Mouse (Mus musculus) G1E (cell line): ENCODE data around the gene Lrmda. TPM values are rescaled to one million over a fixed set of nuclear protein-coding genes. Genes with fewer than 3 reads are reported as not detected.

ENCODE experiments used
- ATAC-seq: 2 replicates; pipeline ENCODE4 v1.8.0; 2016; ENCODE audit warnings: mild to moderate bottlenecking; ENCODE audit not compliant: insufficient number of reproducible peaks, poor library complexity, low FRiP score, severe bottlenecking; ENCODE audit errors: extremely low read depth
- DNase-seq: peaks from one replicate; pipeline ENCODE4 v3.0.0; 2012; ENCODE audit warnings: low spot score
- H3K27me3 ChIP-seq: 2 replicates; pipeline ENCODE4 v1.6.1; 2012; ENCODE audit warnings: mild to moderate bottlenecking, low read length, inconsistent platforms; ENCODE audit not compliant: insufficient read depth
- H3K36me3 ChIP-seq: replicated peaks from 2 replicates; pipeline ENCODE3; 2012; ENCODE audit warnings: mild to moderate bottlenecking, inconsistent platforms
- H3K4me1 ChIP-seq: 2 replicates; pipeline ENCODE4 v1.6.1; 2012; ENCODE audit warnings: low read depth, low read length, inconsistent platforms, mixed read lengths; ENCODE audit not compliant: insufficient read depth
- H3K4me3 ChIP-seq: 2 replicates; pipeline ENCODE4 v1.5.1; 2012; ENCODE audit warnings: low read depth, mild to moderate bottlenecking, inconsistent platforms, low read length, moderate library complexity, mixed read lengths
- H3K9me3 ChIP-seq: replicated peaks from 2 replicates; pipeline ENCODE4 v1.6.1; 2012; ENCODE audit warnings: inconsistent platforms
- CTCF ChIP-seq: IDR thresholded peaks from 2 replicates; pipeline ENCODE4 v1.5.1; 2012; ENCODE audit warnings: low read depth, low read length, inconsistent platforms, mixed read lengths
- GATA1 ChIP-seq: IDR thresholded peaks from 2 replicates; pipeline ENCODE4 v1.6.1; 2012; ENCODE audit warnings: borderline replicate concordance, low read length, inconsistent platforms, mixed read lengths
- GATA2 ChIP-seq: IDR thresholded peaks from 2 replicates; pipeline ENCODE4 v1.6.1; 2012; ENCODE audit warnings: low read depth, low read length, inconsistent platforms, borderline replicate concordance
- POLR2AphosphoS5 ChIP-seq: IDR thresholded peaks from 2 replicates; pipeline ENCODE4 v1.6.1; 2012; ENCODE audit warnings: low read depth, low read length, inconsistent platforms; ENCODE audit not compliant: insufficient replicate concordance
- TAL1 ChIP-seq: conservative IDR thresholded peaks from 2 replicates; pipeline ENCODE4 v1.6.1; 2012; ENCODE audit warnings: low read depth, low read length, inconsistent platforms, mixed read lengths
- polyA plus RNA-seq: library from polyadenylated mRNA; stranded (reverse); fragments of >175 nt; gene quantifications from 2 replicates; pipeline ENCODE4 v1.2.3, GENCODE M21; 2012
- total RNA-seq, 2 experiments: library from RNA; stranded (forward) in 1 of 2; stranded (reverse) in 1 of 2; fragments of 200-1000 nt in 1 of 2; fragments of >200 nt in 1 of 2; fragmentation: Nextera tagmentation in 1 of 2; gene quantifications; 2 replicates each; pipeline ENCODE4 v1.2.3; 2014 to 2017

Lrmda gene
- total and polyA plus RNA-seq, 3 experiments: not detected

DNA sequence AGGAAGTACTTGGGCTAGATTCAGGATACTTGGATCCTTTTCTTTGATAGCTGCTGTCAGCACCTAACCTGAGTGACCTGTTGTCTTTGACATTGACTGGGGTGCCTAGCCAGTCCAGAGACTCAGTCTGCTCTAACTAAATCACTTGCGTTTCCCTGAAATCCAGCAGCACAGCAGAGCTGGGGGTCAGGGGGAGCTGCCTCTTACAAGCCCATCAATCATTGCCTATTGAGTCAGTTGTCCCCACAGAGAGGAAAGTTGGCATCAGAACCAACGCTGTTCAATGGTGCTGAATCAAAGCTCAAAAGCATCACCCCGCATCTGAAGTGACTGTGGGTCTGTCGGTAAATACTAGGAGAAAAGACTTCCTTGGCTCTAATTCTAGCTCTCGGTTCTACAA lies 725.2 kb downstream of the Lrmda start:
- DNase-seq: no peak
- H3K9me3 ChIP-seq: no peaks in the 10 kb centered on the region
- H3K27me3 ChIP-seq: no peaks in the 10 kb centered on the region
- no peaks in the 10 kb centered on the region for H3K36me3 ChIP-seq
- TF ChIP-seq POLR2AphosphoS5 (no peak), GATA1 (no peak), TAL1 (no peak), GATA2 (no peak), CTCF (no peak)
- ATAC-seq: no peak
- H3K4me3 ChIP-seq: no peak overlapping the region
- H3K4me1 ChIP-seq: no peaks in the 10 kb centered on the region

DNA sequence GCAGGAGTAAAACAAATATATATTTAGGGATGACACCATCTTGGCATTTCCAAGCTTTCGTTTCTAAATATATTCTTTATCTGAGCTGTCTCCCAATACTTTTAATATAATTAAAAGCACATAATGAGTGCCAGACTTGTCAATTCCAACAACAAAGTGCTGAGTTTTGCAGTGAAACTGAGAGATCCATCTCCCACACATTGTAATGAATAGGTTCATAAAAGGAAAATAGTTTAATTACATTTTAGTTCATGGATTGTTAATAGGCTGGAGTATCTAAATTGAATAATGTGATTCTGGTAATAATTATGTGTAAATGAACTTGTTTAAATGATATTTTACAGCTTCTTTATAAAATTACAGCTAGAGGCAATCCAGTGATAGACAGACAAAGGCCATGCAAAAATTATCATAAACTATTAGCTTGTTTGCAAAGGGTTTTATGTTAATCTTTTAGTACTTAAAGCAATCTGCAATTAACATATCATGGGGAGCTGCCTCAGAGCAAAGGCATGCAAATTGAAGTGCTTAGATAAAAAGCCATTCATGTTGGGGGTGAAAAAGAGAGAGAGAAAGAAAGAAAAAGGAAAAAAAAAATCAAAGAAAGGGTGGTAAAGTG lies 725.9 kb downstream of the Lrmda start:
- Histone ChIP-seq H3K4me1 (no peaks in the 10 kb centered on the region), H3K4me3 (no peak overlapping the region), H3K36me3 (no peaks in the 10 kb centered on the region), H3K9me3 (no peaks in the 10 kb centered on the region), H3K27me3 (no peaks in the 10 kb centered on the region)
- TF ChIP-seq GATA1 (no peak), CTCF (no peak), POLR2AphosphoS5 (no peak), GATA2 (no peak), TAL1 (no peak)
- ATAC-seq: no peak
- DNase-seq: no peak

DNA sequence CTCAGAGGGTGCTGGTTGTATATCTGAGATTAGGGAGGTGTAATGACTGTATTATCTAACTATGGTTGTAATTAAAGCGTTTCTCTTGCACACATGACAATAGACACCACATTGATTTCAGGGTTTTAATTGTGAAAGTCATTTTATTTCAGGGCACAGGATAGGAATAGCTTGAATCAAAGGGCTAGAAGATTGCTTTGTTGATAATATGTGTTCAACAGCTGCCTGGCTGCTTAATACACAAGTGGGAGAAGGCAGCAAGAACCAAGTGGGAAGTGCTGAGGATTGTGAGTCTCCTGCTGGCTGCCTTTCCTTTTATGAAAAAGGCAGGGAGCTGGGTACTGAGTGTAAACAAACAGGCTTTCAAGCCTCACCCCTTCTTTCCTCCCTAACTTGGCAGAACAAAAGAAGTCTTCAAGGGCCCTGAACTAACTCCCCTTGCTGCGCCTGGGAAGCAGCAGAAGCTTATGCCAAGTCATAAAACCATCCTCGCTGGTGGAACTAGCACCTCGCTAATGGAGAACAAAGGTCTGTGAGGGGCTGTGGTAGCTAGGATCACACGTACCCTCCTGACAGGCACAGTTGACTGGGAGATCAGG lies 726.5 kb downstream of the Lrmda start:
- Histone ChIP-seq H3K4me3 (no peak overlapping the region), H3K36me3 (no peaks in the 10 kb centered on the region), H3K4me1 (no peaks in the 10 kb centered on the region), H3K27me3 (no peaks in the 10 kb centered on the region), H3K9me3 (no peaks in the 10 kb centered on the region)
- ATAC-seq (no peak), DNase-seq (no peak)
- no peak for TF ChIP-seq TAL1
- no peak for TF ChIP-seq GATA2
- no peak for TF ChIP-seq CTCF
- TF ChIP-seq GATA1: no peak
- TF ChIP-seq POLR2AphosphoS5: no peak

DNA sequence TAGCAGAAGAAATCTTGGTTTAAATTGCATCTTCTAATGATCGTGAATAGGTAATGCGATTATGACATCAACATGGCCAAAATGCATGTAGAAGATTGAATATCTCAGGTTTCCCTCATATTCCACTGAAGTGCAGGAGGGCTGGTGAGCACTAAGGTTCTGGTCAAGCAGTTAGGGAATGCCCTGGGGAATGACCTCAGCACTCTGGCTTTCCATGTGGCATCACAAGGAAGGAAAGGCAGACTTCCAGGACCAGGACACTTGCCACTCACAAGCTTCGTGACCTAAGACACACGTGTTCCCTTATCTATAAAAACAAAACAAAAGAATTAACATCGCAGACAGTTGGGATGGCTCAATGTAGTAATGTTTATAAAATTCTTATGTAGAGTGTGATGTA lies 728.3 kb downstream of the Lrmda start:
- TF ChIP-seq GATA1 (no peak), GATA2 (no peak), TAL1 (no peak), POLR2AphosphoS5 (no peak), CTCF (no peak)
- H3K27me3 ChIP-seq: no peaks in the 10 kb centered on the region
- no peak overlapping the region for H3K4me3 ChIP-seq
- ATAC-seq (no peak), DNase-seq (no peak)
- no peaks in the 10 kb centered on the region for H3K36me3 ChIP-seq
- no peaks in the 10 kb centered on the region; the same call in 1 of the 2 replicates for H3K9me3 ChIP-seq
- no peaks in the 10 kb centered on the region for H3K4me1 ChIP-seq

DNA sequence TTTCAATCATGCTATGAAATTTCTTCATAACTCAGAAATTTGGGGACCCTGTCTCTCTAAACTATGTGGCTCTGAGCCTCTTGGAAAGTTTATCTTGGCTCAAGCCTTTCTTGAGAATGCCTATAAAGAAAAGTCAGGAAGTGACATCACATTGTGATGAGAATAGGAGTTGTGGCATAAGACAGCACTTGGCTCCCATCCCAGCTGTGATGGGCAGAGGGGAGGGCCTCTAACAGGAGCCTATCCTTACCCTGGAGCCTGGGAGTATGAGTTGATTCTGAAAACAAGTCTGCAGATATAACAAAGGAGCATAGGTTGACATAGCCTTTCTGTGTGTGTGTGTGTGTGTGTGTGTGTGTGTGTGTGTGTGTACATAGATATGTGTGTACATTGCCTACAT lies 730.9 kb downstream of the Lrmda start:
- ATAC-seq (no peak), DNase-seq (no peak)
- no peaks in the 10 kb centered on the region for H3K27me3 ChIP-seq
- H3K9me3 ChIP-seq: no peaks in the 10 kb centered on the region; the same call in 1 of the 2 replicates
- no peaks in the 10 kb centered on the region for H3K4me1 ChIP-seq
- no peaks in the 10 kb centered on the region for H3K36me3 ChIP-seq
- no peak overlapping the region for H3K4me3 ChIP-seq
- TF ChIP-seq GATA2 (no peak), CTCF (no peak), GATA1 (no peak), TAL1 (no peak), POLR2AphosphoS5 (no peak)

DNA sequence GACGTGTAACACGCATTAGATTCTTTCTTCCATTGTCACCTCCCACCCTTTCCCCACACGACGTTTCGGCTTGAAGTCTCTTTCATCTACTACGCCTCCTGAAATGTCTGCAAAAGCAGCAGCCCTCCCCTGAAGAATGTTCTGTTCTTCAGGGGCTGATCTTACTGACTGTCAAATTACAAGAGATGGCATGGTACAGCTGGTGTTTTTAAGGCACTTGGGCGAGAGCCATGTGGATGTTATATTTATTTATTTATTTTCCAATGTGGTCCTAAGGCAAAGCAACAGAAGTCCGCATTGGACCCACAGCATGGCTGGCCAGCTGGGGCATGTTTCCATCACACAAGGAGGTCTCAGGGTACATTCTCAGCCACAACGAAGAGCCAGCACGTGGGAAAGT lies 731.8 kb downstream of the Lrmda start:
- H3K4me3 ChIP-seq: no peak overlapping the region
- no peaks in the 10 kb centered on the region for H3K36me3 ChIP-seq
- TF ChIP-seq GATA1: no peak
- TF ChIP-seq CTCF: no peak
- TF ChIP-seq POLR2AphosphoS5: no peak
- no peak for TF ChIP-seq GATA2
- TF ChIP-seq TAL1: no peak
- H3K9me3 ChIP-seq: peaks cover 2% of the 10 kb centered on the region; the same call in 1 of the 2 replicates
- no peaks in the 10 kb centered on the region for H3K4me1 ChIP-seq
- no peak for ATAC-seq
- DNase-seq: no peak
- no peaks in the 10 kb centered on the region for H3K27me3 ChIP-seq

DNA sequence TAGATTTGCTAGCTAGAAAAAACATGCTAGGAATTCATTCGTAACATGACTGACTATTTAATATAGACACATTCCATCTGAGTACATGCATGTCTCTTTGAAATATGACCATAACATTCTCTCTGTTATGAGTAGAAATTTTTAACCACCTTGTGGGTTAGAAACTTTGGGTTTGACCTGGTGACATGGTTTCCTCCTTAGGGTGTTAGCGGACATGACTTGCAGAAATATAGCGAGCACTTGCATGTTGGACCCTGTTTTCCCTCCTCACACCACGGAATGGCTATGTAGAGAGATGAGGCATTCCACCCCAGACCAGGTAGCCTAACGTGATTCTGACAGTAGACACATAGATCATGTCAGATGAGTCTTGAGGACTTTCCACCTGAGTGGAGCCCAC lies 735.1 kb downstream of the Lrmda start:
- TF ChIP-seq CTCF (no peak), TAL1 (no peak), GATA1 (no peak), POLR2AphosphoS5 (no peak), GATA2 (no peak)
- no peak for ATAC-seq
- DNase-seq: no peak
- H3K36me3 ChIP-seq: no peaks in the 10 kb centered on the region
- peaks cover 2% of the 10 kb centered on the region; the same call in 1 of the 2 replicates for H3K9me3 ChIP-seq
- H3K4me3 ChIP-seq: no peak overlapping the region
- no peaks in the 10 kb centered on the region for H3K4me1 ChIP-seq
- no peaks in the 10 kb centered on the region for H3K27me3 ChIP-seq
